12 mouse cellular contexts compared by ENCODE assay signal in the genomic region with DNA sequence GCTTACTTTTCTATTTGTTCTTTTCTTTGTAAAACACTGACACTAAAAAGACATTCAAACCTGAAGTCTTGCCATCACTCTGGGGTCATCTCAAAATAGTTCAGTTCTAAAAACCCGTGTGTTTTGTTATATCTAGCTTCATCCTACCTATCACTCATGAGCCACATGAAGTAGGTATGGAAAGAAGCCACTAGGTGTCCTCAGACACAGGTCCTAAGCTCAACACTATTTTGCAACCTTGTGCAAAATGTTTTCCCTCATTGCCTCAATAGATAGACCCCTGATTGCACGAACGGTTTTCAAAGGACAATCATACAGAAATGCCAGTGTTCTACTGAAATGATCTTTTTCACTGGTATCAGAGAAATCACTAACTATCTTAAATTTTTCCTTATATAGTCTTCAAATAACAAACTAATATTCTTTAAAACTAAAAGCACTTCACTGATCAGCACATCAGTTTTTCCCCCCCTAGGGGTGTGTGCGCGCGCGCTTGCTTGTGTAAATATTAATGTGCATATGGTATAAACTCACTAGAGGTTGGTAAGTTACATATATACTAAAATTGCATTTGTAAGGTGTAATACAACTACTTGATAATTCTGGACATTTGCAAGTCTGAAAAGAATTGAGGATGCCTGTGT. TPM values are rescaled to one million over a fixed set of nuclear protein-coding genes. Genes with fewer than 3 reads are reported as not detected.
A peak's percentile ranks its signal among the peaks of the same experiment; 100 is the strongest.
DNase-seq lines count a peak whose midpoint lies in the region; ATAC-seq and TF ChIP-seq lines count a peak whose summit lies in the region.
"Not testable (repeated sequence)": the region's sequence is repeated elsewhere in the genome, so short reads cannot be mapped to it uniquely, and the experiment has no call there.
"Had no signal": no experiment of that assay in that cellular context is flagged by ENCODE, and none has a peak within 500 bp of the region (broad histone marks: within the 10 kb centered on the region; RNA-seq: fewer than 3 reads in every experiment).

No protein-coding gene starts in this region.

- 6% methylated on average over 4 of the region's 7 CpGs for WGBS in heart, embryonic 11.5 days (ENCODE audit: insufficient replicate concordance)
- WGBS in hindbrain, embryonic 15.5 days = 1% methylated on average over 4 of the region's 7 CpGs
- WGBS in limb, embryonic 13.5 days = under 1% methylated on average over 4 of the region's 7 CpGs
- WGBS in neural tube, embryonic 13.5 days = 2% methylated on average over 4 of the region's 7 CpGs

- H3K36me3 ChIP-seq in G1E (replicated peaks); heart, embryonic 11.5 days (ENCODE audit: control insufficient read depth, insufficient read depth, low read length); hindbrain, embryonic 15.5 days; limb, embryonic 13.5 days; neural tube, embryonic 13.5 days: not testable (repeated sequence)

- not testable (repeated sequence) for H3K9me3 ChIP-seq in G1E (replicated peaks); heart, embryonic 11.5 days (replicated peaks; ENCODE audit: control insufficient read depth, low read length); hindbrain, embryonic 15.5 days; limb, embryonic 13.5 days; neural tube, embryonic 13.5 days

- not testable (repeated sequence) for DNase-seq in G1E (ENCODE audit: low spot score)

- peak overlapping the region; percentile 42; the same call in 1 of the 2 replicates for H3K4me3 ChIP-seq in G1E (ENCODE audit: low read depth, low read length)
- H3K4me3 ChIP-seq in heart, embryonic 11.5 days (ENCODE audit: low read depth, low read length); hindbrain, embryonic 15.5 days: not testable (repeated sequence)
- H3K4me3 ChIP-seq in limb, embryonic 13.5 days = 0 out of 2 replicates have a peak overlapping the region, but pooled peaks have one; percentile 24
- H3K4me3 ChIP-seq in neural tube, embryonic 13.5 days = peak overlapping the region; percentile 20; the same call in 1 of the 2 replicates

- H3K27me3 ChIP-seq in G1E (ENCODE audit: insufficient read depth, low read length); heart, embryonic 11.5 days (ENCODE audit: control insufficient read depth, insufficient read depth, low read length); hindbrain, embryonic 15.5 days; limb, embryonic 13.5 days; neural tube, embryonic 13.5 days: not testable (repeated sequence)

- H3K27ac ChIP-seq in heart, embryonic 11.5 days (ENCODE audit: low read depth, low read length); hindbrain, embryonic 15.5 days (replicated peaks); limb, embryonic 13.5 days; neural tube, embryonic 13.5 days (replicated peaks): not testable (repeated sequence)

- peak; percentile 57 for ATAC-seq in G1E (ENCODE audit: extremely low read depth, insufficient number of reproducible peaks, low FRiP score, poor library complexity, severe bottlenecking)
- ATAC-seq in erythroblast, adult 5-6 weeks (replicated peaks; ENCODE audit: low FRiP score, poor library complexity, severe bottlenecking) = peak; percentile 78
- peak; percentile 2; the same call in 1 of the 2 replicates for ATAC-seq in heart, embryonic 11.5 days (replicated peaks; ENCODE audit: insufficient number of reproducible peaks, low FRiP score, low TSS enrichment)
- ATAC-seq in hindbrain, embryonic 15.5 days (ENCODE audit: low FRiP score, low read depth); limb, embryonic 13.5 days (ENCODE audit: low FRiP score, low read depth); neural tube, embryonic 13.5 days (ENCODE audit: low read depth): not testable (repeated sequence)
- ATAC-seq in megakaryocyte progenitor cell, adult 5-6 weeks (replicated peaks; ENCODE audit: poor library complexity) = peak; percentile 75

- not testable (repeated sequence) for H3K9ac ChIP-seq in heart, embryonic 11.5 days (ENCODE audit: low read depth, low read length); hindbrain, embryonic 15.5 days; limb, embryonic 13.5 days; neural tube, embryonic 13.5 days

- H3K4me2 ChIP-seq in heart, embryonic 11.5 days = not testable (repeated sequence)
- H3K4me2 ChIP-seq in hindbrain, embryonic 15.5 days = 0 out of 2 replicates have a peak overlapping the region, but pooled peaks have one; percentile 23
- peak overlapping the region; percentile 34; the same call in 1 of the 2 replicates for H3K4me2 ChIP-seq in limb, embryonic 13.5 days (replicated peaks)
- peak overlapping the region; percentile 41 for H3K4me2 ChIP-seq in neural tube, embryonic 13.5 days

- not testable (repeated sequence) for H3K4me1 ChIP-seq in G1E (ENCODE audit: insufficient read depth, low read depth, low read length); heart, embryonic 11.5 days (ENCODE audit: control insufficient read depth, insufficient read depth, low read length); hindbrain, embryonic 15.5 days (replicated peaks); limb, embryonic 13.5 days; neural tube, embryonic 13.5 days (replicated peaks)

- TF ChIP-seq CTCF in G1E (IDR thresholded peaks at IDR 0.05; ENCODE audit: low read depth, low read length) = not testable (repeated sequence)

RNA-seq across cellular contexts. Expression of a gene that starts 0.4 kb away (rescaled TPM):
- total RNA-seq in G1E (2014; fragmentation: Nextera tagmentation) = 31.6 and 36.9 TPM in 2 replicates
- 30.4 and 33.3 TPM in 2 replicates for total RNA-seq in G1E (2017)
- 4.0 and 4.7 TPM in 2 replicates for polyA plus RNA-seq in G1E (2012)
- 0.96 and 1.3 TPM in 2 replicates for total RNA-seq in erythroblast, adult 5-6 weeks (2015; ENCODE audit: low replicate concordance)
- 0.94 and 3.1 TPM in 2 replicates for total RNA-seq in erythroblast, adult 5-6 weeks (2017; ENCODE audit: low replicate concordance)
- polyA plus RNA-seq in heart, embryonic 11.5 days (2014; fragmentation: Nextera tagmentation; extraction: Ambion mirVana) = 6.6 and 7.2 TPM in 2 replicates
- polyA plus RNA-seq in hindbrain, embryonic 15.5 days (2015; fragmentation: Nextera tagmentation; extraction: Ambion mirVana) = 8.3 and 8.7 TPM in 2 replicates
- 10.9 and 11.0 TPM in 2 replicates for polyA plus RNA-seq in limb, embryonic 13.5 days (2015; fragmentation: Nextera tagmentation; extraction: Ambion mirVana)
- total RNA-seq in megakaryocyte progenitor cell, adult 5-6 weeks (2015) = 3.7 and 4.0 TPM in 2 replicates
- 4.7 and 7.6 TPM in 2 replicates for total RNA-seq in megakaryocyte progenitor cell, adult 5-6 weeks (2017)
- 8.4 and 9.3 TPM in 2 replicates for polyA plus RNA-seq in neural tube, embryonic 13.5 days (2015; fragmentation: Nextera tagmentation; extraction: Ambion mirVana)

RNA-seq across cellular contexts. Expression of a gene that starts 0.8 kb away (rescaled TPM):
- total RNA-seq in G1E (2014; fragmentation: Nextera tagmentation) (2.5 and 12.2 TPM in 2 replicates), G1E (2017) (0.27 and 2.4 TPM in 2 replicates)
- polyA plus RNA-seq in G1E (2012) = 7.0 and 9.5 TPM in 2 replicates
- total RNA-seq in erythroblast, adult 5-6 weeks (2015; ENCODE audit: low replicate concordance) = not detected in 2 replicates
- not detected in 2 replicates for total RNA-seq in erythroblast, adult 5-6 weeks (2017; ENCODE audit: low replicate concordance)
- polyA plus RNA-seq in heart, embryonic 11.5 days (2014; fragmentation: Nextera tagmentation; extraction: Ambion mirVana) = not detected in 2 replicates
- polyA plus RNA-seq in hindbrain, embryonic 15.5 days (2015; fragmentation: Nextera tagmentation; extraction: Ambion mirVana) = 0.29 and 0.59 TPM in 2 replicates
- polyA plus RNA-seq in limb, embryonic 13.5 days (2015; fragmentation: Nextera tagmentation; extraction: Ambion mirVana) = 0.86 TPM in 1 of 2 replicates, not detected in the other
- 0.24 and 0.52 TPM in 2 replicates for total RNA-seq in megakaryocyte progenitor cell, adult 5-6 weeks (2015)
- 1.1 TPM in 1 of 2 replicates, not detected in the other for total RNA-seq in megakaryocyte progenitor cell, adult 5-6 weeks (2017)
- 0.88 TPM in 1 of 2 replicates, not detected in the other for polyA plus RNA-seq in neural tube, embryonic 13.5 days (2015; fragmentation: Nextera tagmentation; extraction: Ambion mirVana)
- total RNA-seq: adrenal gland, postnatal 36 days; gastrocnemius, adult 18-20 months; hindbrain, postnatal 0 days; layer of hippocampus, postnatal 25 days; left cerebral cortex, postnatal 4 days had no signal

RNA-seq across cellular contexts. Expression of a gene that starts 16.8 kb away (rescaled TPM):
- total RNA-seq in G1E (2014; fragmentation: Nextera tagmentation) (187 and 239 TPM in 2 replicates), G1E (2017) (107 and 124 TPM in 2 replicates)
- 118 and 125 TPM in 2 replicates for polyA plus RNA-seq in G1E (2012)
- total RNA-seq in erythroblast, adult 5-6 weeks (2015; ENCODE audit: low replicate concordance) = 88.6 and 101 TPM in 2 replicates
- 42.1 and 49.3 TPM in 2 replicates for total RNA-seq in erythroblast, adult 5-6 weeks (2017; ENCODE audit: low replicate concordance)
- polyA plus RNA-seq in heart, embryonic 11.5 days (2014; fragmentation: Nextera tagmentation; extraction: Ambion mirVana) = 29.4 and 36.7 TPM in 2 replicates
- 14.2 and 16.5 TPM in 2 replicates for polyA plus RNA-seq in hindbrain, embryonic 15.5 days (2015; fragmentation: Nextera tagmentation; extraction: Ambion mirVana)
- polyA plus RNA-seq in limb, embryonic 13.5 days (2015; fragmentation: Nextera tagmentation; extraction: Ambion mirVana) = 32.1 and 34.6 TPM in 2 replicates
- 204 and 222 TPM in 2 replicates for total RNA-seq in megakaryocyte progenitor cell, adult 5-6 weeks (2015)
- 73.0 and 85.0 TPM in 2 replicates for total RNA-seq in megakaryocyte progenitor cell, adult 5-6 weeks (2017)
- 13.9 and 14.7 TPM in 2 replicates for polyA plus RNA-seq in neural tube, embryonic 13.5 days (2015; fragmentation: Nextera tagmentation; extraction: Ambion mirVana)

RNA-seq across cellular contexts. Expression of a gene that starts 32.1 kb away (rescaled TPM):
- total RNA-seq in G1E (2014; fragmentation: Nextera tagmentation) (10.3 and 12.2 TPM in 2 replicates), G1E (2017) (13.9 and 15.1 TPM in 2 replicates)
- polyA plus RNA-seq in G1E (2012) = 0.41 and 1.3 TPM in 2 replicates
- total RNA-seq in erythroblast, adult 5-6 weeks (2015; ENCODE audit: low replicate concordance) = not detected in 2 replicates
- 2.1 and 6.7 TPM in 2 replicates for total RNA-seq in erythroblast, adult 5-6 weeks (2017; ENCODE audit: low replicate concordance)
- polyA plus RNA-seq in heart, embryonic 11.5 days (2014; fragmentation: Nextera tagmentation; extraction: Ambion mirVana) = 3.6 and 4.1 TPM in 2 replicates
- 7.2 and 8.3 TPM in 2 replicates for polyA plus RNA-seq in hindbrain, embryonic 15.5 days (2015; fragmentation: Nextera tagmentation; extraction: Ambion mirVana)
- 7.8 and 8.7 TPM in 2 replicates for polyA plus RNA-seq in limb, embryonic 13.5 days (2015; fragmentation: Nextera tagmentation; extraction: Ambion mirVana)
- total RNA-seq in megakaryocyte progenitor cell, adult 5-6 weeks (2015) = 3.9 and 4.3 TPM in 2 replicates
- 2.0 and 2.9 TPM in 2 replicates for total RNA-seq in megakaryocyte progenitor cell, adult 5-6 weeks (2017)
- 8.0 and 9.1 TPM in 2 replicates for polyA plus RNA-seq in neural tube, embryonic 13.5 days (2015; fragmentation: Nextera tagmentation; extraction: Ambion mirVana)

RNA-seq across cellular contexts. Expression of a gene that starts 34.9 kb away (rescaled TPM):
- total RNA-seq in G1E (2014; fragmentation: Nextera tagmentation) (12.3 and 16.1 TPM in 2 replicates), G1E (2017) (18.7 and 19.7 TPM in 2 replicates)
- polyA plus RNA-seq in G1E (2012) = 1.7 and 2.0 TPM in 2 replicates
- total RNA-seq in erythroblast, adult 5-6 weeks (2015; ENCODE audit: low replicate concordance) = 5.4 and 9.0 TPM in 2 replicates
- 6.7 and 6.8 TPM in 2 replicates for total RNA-seq in erythroblast, adult 5-6 weeks (2017; ENCODE audit: low replicate concordance)
- 33.2 and 38.6 TPM in 2 replicates for polyA plus RNA-seq in heart, embryonic 11.5 days (2014; fragmentation: Nextera tagmentation; extraction: Ambion mirVana)
- 25.7 and 27.3 TPM in 2 replicates for polyA plus RNA-seq in hindbrain, embryonic 15.5 days (2015; fragmentation: Nextera tagmentation; extraction: Ambion mirVana)
- polyA plus RNA-seq in limb, embryonic 13.5 days (2015; fragmentation: Nextera tagmentation; extraction: Ambion mirVana) = 31.5 and 32.7 TPM in 2 replicates
- 11.0 and 13.0 TPM in 2 replicates for total RNA-seq in megakaryocyte progenitor cell, adult 5-6 weeks (2015)
- total RNA-seq in megakaryocyte progenitor cell, adult 5-6 weeks (2017) = 9.5 and 12.2 TPM in 2 replicates
- 30.2 and 32.0 TPM in 2 replicates for polyA plus RNA-seq in neural tube, embryonic 13.5 days (2015; fragmentation: Nextera tagmentation; extraction: Ambion mirVana)
